Mouse (Mus musculus) stomach, postnatal 0 days (tissue): ENCODE results near the gene Ltbp1.

Experiments used
- CTCF ChIP-seq: IDR thresholded peaks from 2 replicates; pipeline ENCODE4 v1.5.1; 2016; ENCODE audit warnings: antibody characterized with exemption, low read depth, mild to moderate bottlenecking, moderate library complexity
- EP300 ChIP-seq: optimal IDR thresholded peaks from 2 replicates; pipeline ENCODE3; 2016; ENCODE audit warnings: antibody characterized with exemption

DNA sequence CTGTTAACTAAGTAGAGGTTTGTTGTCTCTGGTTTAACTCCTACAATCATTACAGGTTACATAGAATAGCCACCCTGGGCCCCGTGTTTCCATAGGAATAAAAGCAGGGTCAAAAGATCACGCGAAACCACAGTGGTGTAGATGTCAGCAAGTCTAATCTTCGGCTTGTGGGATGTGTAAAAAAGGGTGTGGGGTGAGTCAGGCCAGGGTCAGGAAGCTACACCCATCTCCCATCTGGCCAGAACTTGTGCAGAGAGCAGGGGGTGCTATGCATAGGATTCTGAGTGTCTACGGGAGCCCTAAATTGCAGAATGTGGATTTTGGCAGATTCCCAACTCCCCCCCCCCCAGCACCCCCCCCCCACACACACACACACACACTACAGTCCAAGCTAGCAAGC lies 432.8 kb downstream of the Ltbp1 start:
- TF ChIP-seq CTCF, result no peak
- no peak for TF ChIP-seq EP300
